Mouse (Mus musculus): Measurements from ENCODE around the gene Prss48.
"Not testable (repeated sequence)": the region's sequence is repeated elsewhere in the genome, so short reads cannot be mapped to it uniquely, and the experiment has no call there.

Prss48 gene

GRCm38 (mm10) chr3:86002940-86003339 is 649 bp upstream of the Prss48 start:
- DNase-seq (ENCODE audit: low spot score), result no peak

GRCm38 (mm10) chr3:86001271-86001670 is 1.0 kb downstream of the Prss48 start:
- DNase-seq (ENCODE audit: low spot score), result no peak

- DNase-seq (ENCODE audit: low spot score), result no peak
These were observed 7.6 kb downstream of the Prss48 start for GRCm38 (mm10) chr3:85994645-85995044.

- DNase-seq (ENCODE audit: low spot score), result no peak
These were observed 8.5 kb downstream of the Prss48 start for GRCm38 (mm10) chr3:85993744-85994143.

GRCm38 (mm10) chr3:85991802-85992156 is 10.5 kb downstream of the Prss48 start:
- no peak for DNase-seq (ENCODE audit: low spot score)

DNA sequence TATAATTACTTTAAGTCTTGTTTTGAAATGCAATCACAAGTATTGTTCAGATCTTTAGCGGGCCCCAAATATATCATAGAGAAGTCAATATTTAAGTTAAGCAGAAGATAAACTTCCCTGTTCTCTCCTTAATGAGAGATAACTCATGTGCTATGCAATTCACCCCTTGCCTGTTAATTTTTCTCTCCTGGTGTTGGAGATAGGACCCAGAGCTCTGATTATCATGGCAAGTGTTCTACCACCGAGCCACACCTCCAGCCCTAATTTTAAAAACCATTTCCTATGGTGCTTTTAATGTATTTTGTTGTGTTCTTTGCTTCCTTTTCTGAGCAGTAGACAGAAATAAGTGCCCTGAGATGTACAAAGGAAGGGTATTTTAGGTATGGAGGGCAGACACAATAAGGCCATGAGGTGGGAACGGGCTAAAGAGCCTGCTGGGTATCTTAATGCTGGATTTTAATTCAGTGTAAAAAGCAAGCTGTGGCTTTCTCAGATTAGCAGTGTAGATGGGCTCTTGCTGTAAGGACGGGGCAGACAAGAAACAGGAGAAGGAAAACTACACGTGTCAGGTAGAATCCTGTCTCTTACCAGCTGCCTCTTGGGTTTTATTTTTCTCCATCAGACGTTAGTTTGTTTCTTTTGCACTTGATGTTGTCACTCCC is 11.0 kb downstream of the Prss48 start:
- no peak for DNase-seq (ENCODE audit: low spot score)

DNA sequence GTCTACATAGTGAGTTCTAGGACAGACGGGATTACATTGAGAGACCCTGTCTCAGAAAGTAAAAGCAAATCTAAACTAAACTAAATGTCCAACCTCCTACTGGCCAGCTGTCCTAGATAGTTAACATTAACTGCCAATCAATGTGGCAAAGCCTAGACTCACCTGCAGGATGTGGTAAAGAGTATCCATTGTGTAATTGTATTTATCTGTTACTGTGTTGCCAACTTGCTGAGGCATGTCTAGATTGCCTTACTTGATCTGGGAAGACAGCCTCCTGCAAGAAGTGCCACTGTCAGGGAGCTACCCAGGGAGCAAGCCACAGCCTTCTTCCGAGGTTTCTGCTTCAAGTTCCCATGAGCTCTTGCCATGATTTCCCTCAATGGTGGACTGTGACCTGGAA is 15.1 kb downstream of the Prss48 start:
- DNase-seq (ENCODE audit: low spot score), result no peak

GRCm38 (mm10) chr3:85984537-85984936 is 17.8 kb downstream of the Prss48 start:
- DNase-seq (ENCODE audit: low spot score), result no peak

GRCm38 (mm10) chr3:85981761-85982160 is 20.5 kb downstream of the Prss48 start:
- DNase-seq (ENCODE audit: low spot score), result not testable (repeated sequence)

- DNase-seq (ENCODE audit: low spot score), result no peak
These were observed 22.3 kb downstream of the Prss48 start for GRCm38 (mm10) chr3:85980036-85980435.

- DNase-seq (ENCODE audit: low spot score), result no peak
These were observed 27.8 kb downstream of the Prss48 start for GRCm38 (mm10) chr3:85974451-85974850.

- no peak for DNase-seq (ENCODE audit: low spot score)
These were observed 28.7 kb downstream of the Prss48 start for GRCm38 (mm10) chr3:85973376-85974140.

GRCm38 (mm10) chr3:85971599-85971975 is 30.7 kb downstream of the Prss48 start:
- DNase-seq (ENCODE audit: low spot score), result no peak

GRCm38 (mm10) chr3:85970742-85971598 is 31.3 kb downstream of the Prss48 start, which contains the start of gene Sh3d19:
Sh3d19 (plus strand) TSS chr3:85971109.
- peak; percentile 81 for DNase-seq (ENCODE audit: low spot score)

- no peak for DNase-seq (ENCODE audit: low spot score)
These were observed 33.3 kb downstream of the Prss48 start for GRCm38 (mm10) chr3:85969040-85969439.

DNA sequence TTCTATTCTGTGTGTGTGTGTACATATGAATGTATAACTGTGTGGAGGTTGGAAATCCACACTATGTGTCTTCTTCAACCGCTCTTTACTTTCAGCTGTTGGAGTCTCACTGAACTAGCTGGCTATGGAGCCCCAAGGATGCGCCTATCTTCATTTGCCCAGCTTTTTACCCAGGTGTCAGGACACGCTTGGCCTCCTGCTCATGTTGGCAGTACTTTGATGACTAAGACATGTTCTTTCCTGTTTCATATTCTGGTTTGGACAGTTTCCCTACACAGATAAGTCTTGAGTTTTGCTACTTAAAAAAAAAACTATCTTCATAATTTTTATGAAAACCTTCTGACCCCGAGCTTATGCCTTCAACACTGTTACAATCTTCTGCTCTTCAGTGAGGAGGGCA is 36.8 kb downstream of the Prss48 start:
- no peak for DNase-seq (ENCODE audit: low spot score)

DNA sequence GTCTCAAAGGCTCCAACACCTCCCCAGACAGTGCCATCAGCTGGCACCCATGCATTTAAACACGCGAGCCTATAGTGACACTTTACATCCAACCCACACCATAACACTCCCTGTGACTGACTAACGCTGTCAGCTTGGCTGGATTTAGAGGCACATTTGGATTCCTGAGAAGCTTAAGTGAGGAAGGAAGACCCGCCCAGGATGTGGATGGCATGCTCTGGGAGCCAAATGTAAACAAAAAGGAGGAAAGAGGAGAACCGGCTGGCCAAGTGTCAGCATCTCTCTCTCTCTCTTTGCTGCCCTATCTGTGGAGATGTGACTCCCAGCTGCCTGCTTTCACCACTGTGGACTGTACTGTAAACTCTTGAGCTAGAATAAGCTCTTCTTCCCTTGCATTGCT is 41.2 kb downstream of the Prss48 start:
- DNase-seq (ENCODE audit: low spot score), result no peak

DNA sequence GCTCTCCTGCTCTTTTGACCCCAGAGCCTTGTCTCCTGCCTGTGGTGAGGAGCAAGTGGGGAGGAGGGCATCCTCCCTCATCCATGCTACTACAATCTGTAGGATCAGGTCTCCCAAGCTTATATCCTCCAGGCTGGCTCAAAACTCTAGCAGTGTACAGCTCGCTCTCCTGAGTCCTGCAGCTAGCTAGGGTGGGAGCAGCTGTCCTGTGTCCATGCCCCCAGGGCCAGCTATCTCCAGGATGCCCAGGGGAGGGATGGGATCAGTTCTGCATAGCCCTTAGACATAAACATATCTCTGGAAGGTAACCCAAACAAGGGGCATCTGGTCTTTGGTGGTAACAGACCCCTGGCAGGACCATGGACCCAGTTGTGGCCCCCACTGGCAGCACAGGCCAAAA is 42.6 kb downstream of the Prss48 start:
- no peak for DNase-seq (ENCODE audit: low spot score)

DNA sequence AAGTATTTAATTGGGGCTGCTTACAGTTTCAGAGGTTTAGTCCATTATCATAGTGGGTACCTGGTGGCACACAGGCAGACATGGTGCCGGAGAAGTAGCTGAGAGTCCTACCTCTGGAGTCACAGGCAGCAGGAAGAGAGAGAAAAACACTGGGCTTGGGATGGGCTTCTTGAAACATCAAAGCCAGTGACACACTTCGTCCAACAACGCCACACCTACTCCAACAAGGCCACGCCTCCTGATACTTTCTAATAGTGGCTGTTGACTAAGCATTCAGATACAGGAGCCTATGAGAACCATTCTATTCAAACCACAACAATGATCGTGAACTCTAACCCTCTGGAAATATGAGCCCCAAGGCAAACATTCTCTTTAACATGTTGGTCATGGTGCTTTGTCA is 46.6 kb downstream of the Prss48 start:
- DNase-seq (ENCODE audit: low spot score), result no peak

DNA sequence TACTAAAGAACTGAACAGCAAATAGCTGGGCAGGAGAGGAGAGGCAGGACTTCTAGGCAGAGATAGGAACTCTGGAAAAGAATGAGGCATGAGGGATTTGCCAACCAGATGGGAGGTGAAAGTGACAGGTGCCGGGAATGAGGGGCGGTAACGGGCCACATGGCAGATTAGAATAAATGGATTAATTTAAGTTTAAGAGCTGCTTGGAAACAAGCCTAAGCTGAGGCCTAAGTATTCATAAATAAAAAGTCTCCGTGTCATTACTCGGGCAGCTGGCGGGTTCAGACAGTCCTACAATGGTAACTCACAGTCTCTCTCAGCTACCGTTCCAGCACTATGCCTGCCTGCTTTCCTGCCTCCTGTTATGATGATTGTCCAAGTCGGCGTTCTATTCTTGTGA is 47.0 kb downstream of the Prss48 start:
- no peak for DNase-seq (ENCODE audit: low spot score)

DNA sequence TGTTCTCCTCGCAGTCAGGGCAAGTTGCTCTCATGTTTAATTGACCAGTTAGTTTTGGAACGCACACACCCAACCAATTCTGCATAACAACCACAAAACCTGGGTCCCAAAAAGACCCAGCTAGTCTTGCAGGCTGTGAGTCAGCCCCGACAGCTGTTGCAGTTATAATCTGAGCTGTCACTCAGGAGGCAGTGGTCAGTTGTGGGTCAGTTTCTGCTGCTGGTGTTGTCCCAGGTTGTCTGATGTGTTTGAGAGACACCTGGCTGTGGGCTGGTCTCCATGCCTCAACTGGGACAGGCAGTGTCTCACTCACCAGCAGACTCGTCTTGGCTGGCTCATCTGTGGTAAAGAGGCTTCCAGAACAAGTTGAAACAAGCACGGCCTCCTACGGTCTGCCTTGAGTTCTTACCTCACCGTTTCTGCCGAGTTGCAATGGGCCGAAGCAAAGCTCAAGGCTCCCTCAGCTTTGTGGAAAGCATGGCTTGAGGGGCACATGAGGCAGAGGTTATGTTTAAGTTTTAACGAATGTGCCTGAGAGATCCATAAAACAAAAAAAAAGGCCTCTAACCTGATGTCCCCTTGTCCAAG is 49.5 kb downstream of the Prss48 start:
- no peak for DNase-seq (ENCODE audit: low spot score)

DNA sequence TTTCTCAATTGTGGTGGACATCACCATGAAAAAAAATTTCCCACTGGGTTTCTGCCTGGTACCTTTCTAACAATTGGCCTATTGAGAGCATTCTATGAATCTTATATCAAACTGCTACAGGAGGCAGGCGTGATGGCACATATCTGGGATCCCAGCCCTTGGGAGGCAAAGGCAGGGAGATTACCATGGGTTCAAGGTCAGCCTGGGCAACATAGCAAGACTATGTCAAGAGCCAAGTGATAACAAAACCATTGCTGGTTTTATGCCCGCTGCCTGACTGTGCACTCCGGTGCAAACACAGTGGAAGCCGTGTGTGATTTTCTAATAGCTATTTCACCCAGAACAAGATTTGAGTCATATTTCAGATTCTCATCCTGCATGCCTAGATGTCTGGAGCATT is 51.4 kb downstream of the Prss48 start:
- DNase-seq (ENCODE audit: low spot score), result peak; percentile 26

Measured in ovary, adult 18-20 months (tissue).